Mouse (Mus musculus) kidney, adult 2 months (tissue): ENCODE measurements around the gene Hic1. TPM values are rescaled to one million over a fixed set of nuclear protein-coding genes. Genes with fewer than 3 reads are reported as not detected.

ENCODE experiments used
- DNase-seq: peaks from one replicate; pipeline ENCODE4 v3.0.0; 2021
- H3K27ac ChIP-seq: fragments of 200-500 bp; 2 replicates; pipeline ENCODE4 v1.5.1; 2012; ENCODE audit warnings: low read depth, low read length, control low read depth, inconsistent platforms; ENCODE audit not compliant: insufficient read depth
- H3K27me3 ChIP-seq: fragments of 200-500 bp; replicated peaks from 2 replicates; pipeline ENCODE4 v1.6.1; 2012; ENCODE audit warnings: mild to moderate bottlenecking, moderate library complexity, low read length, inconsistent platforms; ENCODE audit not compliant: control insufficient read depth, insufficient read depth
- H3K36me3 ChIP-seq: fragments of 200-500 bp; 2 replicates; pipeline ENCODE4 v1.6.1; 2012; ENCODE audit warnings: mild to moderate bottlenecking, moderate library complexity, low read length, inconsistent platforms; ENCODE audit not compliant: control insufficient read depth, insufficient read depth
- H3K4me1 ChIP-seq: fragments of 200-500 bp; 2 replicates; pipeline ENCODE4 v1.6.1; 2011; ENCODE audit warnings: low read length; ENCODE audit not compliant: control insufficient read depth, insufficient read depth
- H3K4me3 ChIP-seq: fragments of 200-500 bp; 2 replicates; pipeline ENCODE4 v1.5.1; 2011; ENCODE audit warnings: mild to moderate bottlenecking, low read depth, low read length, control low read depth; ENCODE audit not compliant: insufficient read depth
- CTCF ChIP-seq: fragments of 200-500 bp; conservative IDR thresholded peaks from 2 replicates; pipeline ENCODE4 v1.5.1; 2011; ENCODE audit warnings: low read depth, mild to moderate bottlenecking, control low read depth, low read length, moderate library complexity, mixed read lengths; ENCODE audit not compliant: insufficient read depth, insufficient read length
- POLR2A ChIP-seq: fragments of 200-500 bp; IDR thresholded peaks from one replicate; pipeline ENCODE4 v1.6.1; 2011; ENCODE audit warnings: low read depth, low read length, control low read depth
- WGBS: fragments of 180-500 bp; shearing (Covaris S2); methylation state at CpG from one replicate; pipeline ENCODE4 v1.1.7; 2018; 5-methylcytosine and 5-hydroxymethylcytosine counted together
- polyA plus RNA-seq: library from polyadenylated mRNA; depleted of rRNA; stranded (reverse); fragments of >200 nt; gene quantifications from 2 replicates; pipeline ENCODE4 v1.2.3, GENCODE M21; 2012; rRNA removed

The Hic1 gene
- polyA plus RNA-seq, 1 experiment, result 8.6 TPM

DNA sequence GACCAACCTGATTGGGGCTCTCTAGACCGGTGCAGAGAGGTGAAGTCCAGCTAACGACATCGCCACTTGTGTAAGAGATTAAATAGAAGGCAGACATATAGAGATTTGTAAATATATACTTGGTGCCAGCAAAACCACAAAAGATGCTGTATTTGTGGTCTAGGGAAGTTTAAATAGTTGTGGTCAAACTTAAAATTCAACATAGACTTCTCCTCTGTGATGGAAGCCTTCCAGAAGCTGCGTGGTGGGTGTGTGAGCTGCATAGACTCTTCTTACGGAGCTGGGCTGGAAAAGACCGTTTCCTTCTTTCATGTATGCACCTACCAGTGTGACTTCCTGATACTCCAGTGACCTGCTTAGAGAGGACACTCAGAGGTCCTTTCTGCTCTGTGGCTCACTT, 52.9 kb downstream of the Hic1 start:
- H3K27me3 ChIP-seq, result no peaks in the 10 kb centered on the region
- WGBS, result 65% methylated on average over 6 of the region's 6 CpGs
- TF ChIP-seq CTCF (no peak), POLR2A (no peak)
- H3K4me1 ChIP-seq, result peaks cover 6% of the 10 kb centered on the region; the same call in 1 of the 2 replicates
- no peak overlapping the region for H3K27ac ChIP-seq
- H3K36me3 ChIP-seq, result no peaks in the 10 kb centered on the region
- H3K4me3 ChIP-seq, result no peak overlapping the region
- DNase-seq, result no peak

Other genes with a start within 250 kb of the Hic1 start
- gene Smg6, start 243.7 kb downstream of the Hic1 start, polyA plus RNA-seq, result 35.2 and 40.1 TPM in 2 replicates
- gene Srr, start 243.6 kb downstream of the Hic1 start, polyA plus RNA-seq, result 49.7 and 52.0 TPM in 2 replicates
- gene Ovca2, start 9.3 kb upstream of the Hic1 start, polyA plus RNA-seq, result 18.6 and 33.7 TPM in 2 replicates
- 40.2 and 46.7 TPM in 2 replicates for gene Dph1, start 21.7 kb upstream of the Hic1 start, polyA plus RNA-seq
- gene Rtn4rl1, start 24.3 kb upstream of the Hic1 start, polyA plus RNA-seq, result 11.3 and 12.7 TPM in 2 replicates
- 17.0 and 21.3 TPM in 2 replicates for gene Rpa1, start 178.8 kb upstream of the Hic1 start, polyA plus RNA-seq
- gene Smyd4, start 178.9 kb upstream of the Hic1 start, polyA plus RNA-seq, result 7.1 and 7.2 TPM in 2 replicates